Mouse (Mus musculus) E14TG2a.4 (cell line): ENCODE measurements at regions not wholly inside any gene's neighbourhood (a gene's known extent, or its start where the extent isn't known, plus 50 kb on each side); places are given as distances from the start of the nearest gene placed in this dataset.

Experiments
- CTCF ChIP-seq: conservative IDR thresholded peaks from 2 replicates; pipeline ENCODE4 v1.5.1; 2014; ENCODE audit warnings: low read length
- NANOG ChIP-seq: IDR thresholded peaks from 2 replicates; pipeline ENCODE4 v1.6.1; 2014; ENCODE audit warnings: borderline replicate concordance, low read length, mixed read lengths
- POU5F1 ChIP-seq: IDR thresholded peaks from 2 replicates; pipeline ENCODE4 v1.6.1; 2014; ENCODE audit warnings: low read length, borderline replicate concordance

GRCm38 (mm10) chr13:98424000-98424399, 67.8 kb downstream of the Gm10320 start:
- TF ChIP-seq CTCF = no peak
- no peak for TF ChIP-seq NANOG
- TF ChIP-seq POU5F1 = no peak
